Mouse (Mus musculus): Measurements from ENCODE around the gene Casq1.
"Not testable (repeated sequence)": the region's sequence is repeated elsewhere in the genome, so short reads cannot be mapped to it uniquely, and the experiment has no call there.

Gene Casq1

GRCm38 (mm10) chr1:172219451-172220406, at the start of gene Casq1:
Casq1 (minus strand) TSS chr1:172219868.
- in situ Hi-C loops (cut with MboI; ENCODE audit: unreplicated experiment in 2 of 2) = loop anchor here (5.0 kb wide), 2 partner anchors 73 to 88 kb away; no protein-coding TSS in a partner anchor

GRCm38 (mm10) chr1:172261477-172262078, 41.9 kb upstream of the Casq1 start, which contains the start of gene Igsf8:
Igsf8 (plus strand) TSS chr1:172261641.
- in situ Hi-C loops (cut with MboI; ENCODE audit: unreplicated experiment in 2 of 2) = no loop called here

GRCm38 (mm10) chr1:172258314-172258713, 38.6 kb upstream of the Casq1 start, which contains the start of gene Atp1a4:
Atp1a4 (minus strand) TSS chr1:172258414.
- in situ Hi-C loops (cut with MboI; ENCODE audit: unreplicated experiment in 2 of 2) = loop anchor here in 1 of 2 experiments (10.0 kb wide), 1 partner anchor 46 kb away; no protein-coding TSS in a partner anchor

- in situ Hi-C loops (cut with MboI; ENCODE audit: unreplicated experiment in 2 of 2) = no loop called here
Measured at GRCm38 (mm10) chr1:172247679-172248078, 28.0 kb upstream of the Casq1 start.

GRCm38 (mm10) chr1:172247216-172247615, 27.5 kb upstream of the Casq1 start:
- in situ Hi-C loops (cut with MboI; ENCODE audit: unreplicated experiment in 2 of 2) = no loop called here

- in situ Hi-C loops (cut with MboI; ENCODE audit: unreplicated experiment in 2 of 2) = not testable (repeated sequence)
Measured at GRCm38 (mm10) chr1:172244645-172245044, 25.0 kb upstream of the Casq1 start.

- in situ Hi-C loops (cut with MboI; ENCODE audit: unreplicated experiment in 2 of 2) = no loop called here
Measured at GRCm38 (mm10) chr1:172243547-172244205, 24.0 kb upstream of the Casq1 start.

- in situ Hi-C loops (cut with MboI; ENCODE audit: unreplicated experiment in 2 of 2) = no loop called here
Measured at GRCm38 (mm10) chr1:172242401-172242800, 22.7 kb upstream of the Casq1 start.

- in situ Hi-C loops (cut with MboI; ENCODE audit: unreplicated experiment in 2 of 2) = no loop called here
Measured at GRCm38 (mm10) chr1:172240945-172241708, 21.5 kb upstream of the Casq1 start.

GRCm38 (mm10) chr1:172229215-172229614, 9.5 kb upstream of the Casq1 start:
- in situ Hi-C loops (cut with MboI; ENCODE audit: unreplicated experiment in 2 of 2) = no loop called here

GRCm38 (mm10) chr1:172228209-172228608, 8.5 kb upstream of the Casq1 start:
- in situ Hi-C loops (cut with MboI; ENCODE audit: unreplicated experiment in 2 of 2) = no loop called here

- in situ Hi-C loops (cut with MboI; ENCODE audit: unreplicated experiment in 2 of 2) = loop anchor here in 1 of 2 experiments (5.0 kb wide), 1 partner anchor 71 kb away; no protein-coding TSS in a partner anchor
Measured at GRCm38 (mm10) chr1:172221297-172222063, 1.8 kb upstream of the Casq1 start.

- in situ Hi-C loops (cut with MboI; ENCODE audit: unreplicated experiment in 2 of 2) = loop anchor here in 1 of 2 experiments (5.0 kb wide), 1 partner anchor 72 kb away; no protein-coding TSS in a partner anchor
Measured at GRCm38 (mm10) chr1:172220414-172220813, 746 bp upstream of the Casq1 start.

- in situ Hi-C loops (cut with MboI; ENCODE audit: unreplicated experiment in 2 of 2) = loop anchor here in 1 of 2 experiments (5.0 kb wide), 1 partner anchor 89 kb away; no protein-coding TSS in a partner anchor
Measured at GRCm38 (mm10) chr1:172218164-172218910, 1.3 kb downstream of the Casq1 start.

GRCm38 (mm10) chr1:172217148-172217547, 2.5 kb downstream of the Casq1 start:
- in situ Hi-C loops (cut with MboI; ENCODE audit: unreplicated experiment in 2 of 2) = loop anchor here in 1 of 2 experiments (5.0 kb wide), 1 partner anchor 90 kb away; no protein-coding TSS in a partner anchor

GRCm38 (mm10) chr1:172214748-172215147, 4.9 kb downstream of the Casq1 start:
- in situ Hi-C loops (cut with MboI; ENCODE audit: unreplicated experiment in 2 of 2) = loop anchor here in 1 of 2 experiments (5.0 kb wide), 1 partner anchor 93 kb away; no protein-coding TSS in a partner anchor

GRCm38 (mm10) chr1:172213771-172214170, 5.9 kb downstream of the Casq1 start:
- in situ Hi-C loops (cut with MboI; ENCODE audit: unreplicated experiment in 2 of 2) = no loop called here

- in situ Hi-C loops (cut with MboI; ENCODE audit: unreplicated experiment in 2 of 2) = no loop called here
Measured at GRCm38 (mm10) chr1:172212776-172213175, 6.9 kb downstream of the Casq1 start.

Measured in v-Abl transformed pro-B cells (cell line).